Mouse (Mus musculus) megakaryocyte, adult 5-6 weeks (primary cell): Measurements from ENCODE around the gene Abhd10. TPM values are rescaled to one million over a fixed set of nuclear protein-coding genes. Genes with fewer than 3 reads are reported as not detected.
A peak's percentile ranks its signal among the peaks of the same experiment; 100 is the strongest.

ENCODE experiments used
- ATAC-seq: 2 replicates; pipeline ENCODE4 v1.8.0; 2016; ENCODE audit warnings: mild to moderate bottlenecking, inconsistent platforms; ENCODE audit not compliant: poor library complexity, severe bottlenecking
- total RNA-seq, 2 experiments: library from RNA; stranded (forward) in 1 of 2; stranded (reverse) in 1 of 2; fragments of 153-499, 151-499 nt in 1 of 2; fragments of 221-1000, 200-1000 nt in 1 of 2; gene quantifications; 2 replicates each; pipeline versions ENCODE4 v1.2.3 to v1.2.4; 2015 to 2017

Abhd10 gene
- total RNA-seq, 2 experiments from 2014 or later = 20.3 to 21.9 TPM

DNA sequence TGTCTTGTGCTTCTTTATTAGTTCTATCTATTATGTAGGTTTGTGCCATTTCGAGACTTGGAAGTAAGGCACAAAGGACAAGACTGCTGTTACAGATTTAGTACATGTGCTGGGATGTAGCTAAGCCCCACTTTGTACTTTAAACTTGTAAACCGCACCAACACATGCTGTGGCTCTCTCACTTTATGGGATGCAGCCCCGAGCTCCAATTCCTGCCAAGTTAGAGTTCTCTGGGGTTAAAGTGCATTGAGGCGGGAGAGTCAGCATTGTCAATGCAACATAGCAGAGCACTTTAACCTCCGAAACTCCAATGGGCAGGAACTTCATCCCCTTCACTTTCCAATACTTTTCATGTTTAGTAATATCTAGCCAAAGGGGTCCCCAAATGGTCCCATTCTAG lies 13.6 kb downstream of the Abhd10 start:
- ATAC-seq = no peak

DNA sequence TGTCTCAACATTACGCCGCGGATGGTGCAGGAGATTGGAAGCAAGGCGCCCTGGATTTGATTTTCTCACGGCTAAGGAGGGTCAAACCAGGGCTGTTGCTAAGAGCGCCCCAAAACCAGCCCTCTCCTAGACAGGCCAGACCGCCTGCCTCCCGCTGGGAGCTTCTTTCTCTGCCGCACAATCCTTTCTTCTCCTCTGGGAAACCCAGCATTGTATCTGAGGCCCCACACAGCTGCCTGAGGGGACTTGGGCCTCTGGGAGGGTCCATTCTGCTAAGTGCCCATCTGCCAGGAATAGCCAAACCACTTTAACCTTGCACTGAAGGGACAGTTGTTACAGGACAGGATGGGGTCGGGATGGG lies 18.0 kb downstream of the Abhd10 start:
- ATAC-seq = no peak

DNA sequence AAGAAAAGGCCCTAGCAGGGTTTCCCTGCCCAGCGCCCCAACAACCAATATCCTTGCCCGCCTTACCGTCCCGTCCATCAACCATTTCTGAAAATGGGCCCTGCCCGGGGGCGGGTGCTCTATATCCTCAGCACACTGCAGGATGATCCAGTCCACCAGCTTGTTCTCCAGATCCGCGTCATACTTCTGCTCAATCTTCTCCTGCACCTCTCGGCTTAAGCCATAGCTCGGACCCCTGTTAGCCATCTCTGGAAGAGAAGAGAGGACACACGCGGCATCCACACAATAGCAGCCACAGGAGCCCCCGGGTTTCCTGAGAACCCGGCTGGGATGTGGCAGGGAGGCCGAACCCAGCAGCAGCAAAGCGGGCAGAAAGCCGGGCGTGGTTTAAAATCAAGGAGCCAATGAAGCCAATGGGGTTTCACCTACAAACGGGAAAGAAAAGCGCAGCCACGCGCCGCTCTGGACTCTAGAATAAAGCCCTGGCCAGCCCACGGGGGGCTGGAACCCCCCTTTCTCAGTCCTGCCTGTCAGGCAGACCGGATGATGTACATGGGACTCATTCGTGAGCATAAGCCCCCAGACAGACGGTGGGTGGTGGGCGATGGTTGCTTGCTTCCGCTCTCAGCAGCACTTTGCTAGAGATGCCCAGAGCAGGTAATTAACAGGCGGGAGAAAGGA lies 18.6 kb downstream of the Abhd10 start, which contains the start of gene Tagln3:
Tagln3 (minus strand) TSS at position 548 of the 681 bp plus-strand sequence.
- ATAC-seq = no peak

DNA sequence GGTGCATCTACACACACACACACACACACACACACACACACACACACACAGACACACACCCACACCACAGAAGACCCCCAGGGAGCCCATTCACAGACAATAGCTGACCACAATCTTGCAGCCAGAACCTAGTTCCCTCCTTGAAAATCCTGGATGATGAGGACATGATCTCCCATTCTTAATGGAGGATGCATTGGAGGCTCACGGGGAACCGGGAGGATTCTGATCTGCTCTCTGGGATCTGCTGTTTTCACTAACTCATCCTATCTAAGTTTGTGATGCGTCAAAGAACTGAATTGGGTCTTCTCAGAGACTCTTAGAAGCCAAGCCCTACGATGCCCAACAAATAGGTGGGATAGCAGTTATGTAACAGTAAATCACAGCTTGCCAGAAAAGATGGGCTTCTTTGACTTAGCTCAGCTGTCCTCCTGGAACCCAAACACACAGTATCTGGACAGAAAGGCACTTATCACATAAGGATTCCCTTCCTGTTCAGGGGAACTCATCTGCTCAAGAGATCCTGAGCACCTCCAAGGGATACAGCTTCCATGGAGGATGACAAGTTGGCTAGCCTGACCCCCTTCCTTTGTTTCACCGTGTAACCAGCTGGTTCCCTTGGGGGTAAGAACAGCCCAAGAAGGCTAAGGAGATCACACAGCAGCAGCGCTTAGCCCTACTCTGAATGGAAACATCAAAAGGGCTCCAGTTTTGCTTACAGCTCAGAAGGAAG lies 19.4 kb downstream of the Abhd10 start:
- no peak for ATAC-seq

DNA sequence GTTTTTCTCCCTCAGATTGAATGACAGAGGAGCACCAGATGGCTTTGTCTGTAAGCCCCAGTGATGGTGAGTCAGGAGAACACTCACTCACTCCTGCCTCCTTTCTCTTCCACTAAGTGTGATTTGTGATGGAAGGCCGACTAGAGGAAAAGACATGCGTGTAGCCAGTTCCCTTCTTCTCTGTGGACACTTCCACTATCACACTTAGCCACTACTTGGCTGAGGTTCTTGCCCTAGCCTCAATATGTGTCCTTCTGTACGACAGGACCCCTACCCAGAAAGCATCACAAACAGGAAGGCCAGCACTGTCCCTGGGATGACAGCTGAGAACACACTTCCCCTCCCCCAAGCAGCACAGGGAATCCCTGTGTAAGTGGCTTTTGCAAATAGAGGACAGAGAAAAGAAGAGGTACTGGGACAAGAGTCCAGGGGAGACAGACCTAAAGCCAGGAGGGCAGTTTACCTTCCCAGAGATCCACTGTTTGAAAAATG lies 20.2 kb downstream of the Abhd10 start:
- no peak for ATAC-seq

DNA sequence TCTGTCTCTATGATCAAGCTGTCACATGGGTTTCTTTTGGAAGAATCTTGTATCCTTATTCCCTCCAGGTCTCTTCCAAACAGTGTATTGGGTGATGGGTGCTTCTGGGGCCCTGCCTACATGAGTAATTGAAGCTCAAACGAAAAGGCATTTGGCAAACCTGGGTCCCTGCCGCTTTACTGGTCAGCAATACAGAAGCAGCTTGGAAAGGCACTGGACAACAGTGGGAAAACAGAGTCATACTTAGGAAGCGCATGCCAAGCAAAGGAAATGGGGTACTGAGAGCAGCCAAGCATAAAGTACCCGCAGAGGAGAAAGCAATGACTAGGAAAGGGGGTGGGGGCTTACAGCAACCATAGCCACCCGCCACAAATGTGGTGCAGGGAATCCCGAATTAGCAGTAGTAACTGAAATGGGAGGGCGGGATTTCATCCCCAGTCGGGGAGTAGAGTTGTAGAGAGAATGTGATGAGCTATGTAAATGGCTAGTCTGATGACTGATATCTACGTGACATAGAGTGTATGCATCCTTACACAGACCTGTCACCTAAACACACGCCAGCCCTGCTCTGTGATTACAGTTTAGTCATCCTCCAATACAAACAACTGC lies 22.6 kb downstream of the Abhd10 start:
- no peak for ATAC-seq

DNA sequence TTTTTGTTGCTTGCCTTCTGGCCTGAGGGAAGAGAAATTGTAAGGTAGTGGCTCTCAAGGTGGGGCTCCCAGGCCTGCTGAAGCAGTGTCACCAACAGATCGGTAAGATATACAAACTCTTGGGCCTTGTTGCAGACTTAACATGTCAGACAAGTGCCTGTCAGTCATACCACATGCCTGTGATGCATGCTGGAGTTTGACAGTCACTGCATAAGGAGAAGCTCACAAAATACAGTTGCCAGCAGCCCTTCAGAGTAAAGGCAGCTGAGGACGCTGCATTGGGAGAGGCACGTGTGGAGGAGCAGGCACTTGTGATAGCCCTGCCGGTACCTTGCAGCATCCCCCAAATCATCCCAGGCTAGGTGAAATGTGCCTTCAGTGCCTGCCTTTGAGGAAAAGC lies 24.5 kb downstream of the Abhd10 start:
- no peak for ATAC-seq

DNA sequence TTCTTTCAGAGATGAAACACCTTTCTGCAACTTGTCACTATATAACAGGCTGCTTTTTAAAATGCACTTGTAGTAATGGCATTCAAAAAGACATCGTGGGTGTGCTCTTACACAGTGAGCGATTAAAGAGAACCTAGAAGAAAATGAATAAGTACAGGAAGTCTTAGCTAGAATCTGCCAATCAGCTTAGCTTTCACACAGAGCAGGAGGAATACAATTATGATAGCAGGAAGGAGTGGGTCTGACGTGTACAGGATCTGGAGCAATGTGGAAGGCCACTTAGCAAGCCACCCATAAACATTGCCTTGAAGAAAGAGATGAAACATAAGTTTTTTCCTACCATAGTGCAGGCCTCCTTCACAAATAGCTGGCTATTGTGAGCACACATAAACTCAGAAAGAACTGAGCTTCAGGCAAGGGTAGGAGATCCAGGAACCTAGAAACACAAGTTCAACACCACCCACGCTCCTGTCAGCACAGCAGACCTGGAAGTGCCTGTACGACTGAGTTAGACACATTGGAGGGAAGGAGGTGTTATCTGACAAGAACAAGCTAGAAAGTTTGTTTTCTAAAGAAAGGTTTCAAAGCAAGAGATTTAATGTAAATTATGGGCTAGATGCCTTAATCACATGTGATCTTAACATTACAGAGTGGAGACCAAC lies 28.1 kb downstream of the Abhd10 start:
- no peak for ATAC-seq

DNA sequence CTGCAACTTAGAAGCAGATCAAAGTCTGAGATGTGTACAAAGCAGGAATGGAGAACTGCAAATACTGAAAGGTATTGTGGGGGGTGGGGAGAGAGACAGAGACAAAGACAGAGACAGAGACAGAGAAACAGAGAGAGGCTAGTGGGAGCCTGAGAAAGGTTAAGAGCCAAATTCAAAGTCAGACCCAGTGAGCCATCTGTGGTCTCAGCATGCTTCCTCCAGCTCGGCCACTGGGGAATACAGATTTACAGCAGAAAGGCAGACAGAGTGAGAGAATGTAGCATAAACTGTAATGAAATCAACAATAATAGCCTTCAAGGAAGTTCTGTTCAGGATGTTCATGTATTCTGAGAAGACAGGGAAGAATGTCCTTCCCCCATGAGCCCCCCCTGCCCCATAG lies 28.9 kb downstream of the Abhd10 start:
- ATAC-seq = no peak

DNA sequence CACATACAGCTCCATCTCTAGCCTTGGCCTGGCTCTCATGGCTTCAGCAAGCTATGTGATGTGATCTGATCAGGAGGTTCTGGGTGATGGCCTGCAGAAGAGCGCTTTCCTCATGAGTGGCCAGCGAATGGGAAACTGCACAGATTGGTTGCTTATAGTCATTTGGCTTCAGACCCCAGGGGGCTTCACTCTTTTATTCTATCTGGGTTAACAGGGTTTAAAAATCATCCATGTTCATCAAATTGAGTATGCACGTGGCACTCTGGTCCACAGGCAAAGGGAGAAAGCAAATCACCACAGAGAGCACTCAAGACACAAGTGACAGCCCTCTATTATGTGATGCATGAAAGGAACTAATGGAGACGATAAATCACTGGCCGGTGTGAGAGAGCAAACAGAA lies 29.5 kb downstream of the Abhd10 start:
- ATAC-seq = no peak

DNA sequence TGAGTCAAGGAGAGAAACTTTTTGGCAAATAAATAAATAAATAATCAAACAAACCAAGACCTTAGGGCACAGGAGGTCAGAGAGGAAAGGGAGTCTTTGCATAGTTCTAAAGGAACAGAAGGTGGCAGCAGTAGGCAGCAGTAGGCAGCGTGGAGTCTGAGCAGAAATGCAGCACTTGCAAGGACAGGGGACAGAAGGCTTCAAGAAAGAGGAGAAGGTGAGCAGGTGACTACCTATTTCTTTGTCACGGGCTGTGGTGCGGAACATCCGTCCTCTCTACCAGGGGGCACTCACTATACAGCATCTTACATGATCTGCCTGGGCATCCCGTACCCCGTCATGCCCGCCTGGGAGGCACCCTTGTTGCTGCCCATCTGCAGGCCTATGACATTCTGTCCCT lies 31.5 kb downstream of the Abhd10 start:
- no peak for ATAC-seq

DNA sequence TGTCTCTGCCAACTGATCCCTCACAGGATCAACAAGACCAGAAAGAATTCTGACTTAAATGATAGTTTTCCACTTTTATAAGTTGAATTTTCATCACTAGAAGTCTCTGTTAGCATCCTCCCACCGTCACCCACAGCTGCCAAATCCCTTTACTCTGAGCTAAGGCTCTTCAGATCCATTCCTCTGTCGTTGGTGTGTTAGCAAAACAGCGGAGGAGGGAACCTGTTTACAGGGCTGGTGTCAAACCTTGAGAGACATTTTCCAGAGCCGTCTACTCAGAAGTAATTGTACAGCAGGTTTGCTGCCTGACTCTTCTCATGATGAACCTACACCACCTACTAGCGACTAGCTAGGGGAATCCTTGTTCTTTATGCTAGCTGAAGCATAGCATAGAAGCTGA lies 43.5 kb downstream of the Abhd10 start:
- no peak for ATAC-seq

DNA sequence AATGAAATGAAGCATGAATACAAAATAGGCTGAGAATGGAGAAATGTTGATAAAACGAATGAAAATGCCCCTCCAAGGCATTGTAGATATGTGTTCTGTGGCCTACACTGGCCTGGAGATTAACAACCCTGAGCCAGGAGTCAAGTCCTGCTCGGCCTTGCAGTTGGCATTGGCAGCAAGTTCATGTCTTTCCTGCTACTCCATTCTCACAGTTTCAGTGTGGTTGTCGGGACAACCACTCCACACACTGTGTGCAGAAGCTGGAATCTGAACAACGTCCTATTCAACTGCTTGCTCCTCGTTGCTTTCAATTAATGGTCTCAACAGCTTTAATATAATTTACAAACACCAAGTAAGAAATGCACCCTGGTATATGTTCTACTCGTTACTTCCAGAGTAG lies 44.8 kb downstream of the Abhd10 start:
- no peak for ATAC-seq

DNA sequence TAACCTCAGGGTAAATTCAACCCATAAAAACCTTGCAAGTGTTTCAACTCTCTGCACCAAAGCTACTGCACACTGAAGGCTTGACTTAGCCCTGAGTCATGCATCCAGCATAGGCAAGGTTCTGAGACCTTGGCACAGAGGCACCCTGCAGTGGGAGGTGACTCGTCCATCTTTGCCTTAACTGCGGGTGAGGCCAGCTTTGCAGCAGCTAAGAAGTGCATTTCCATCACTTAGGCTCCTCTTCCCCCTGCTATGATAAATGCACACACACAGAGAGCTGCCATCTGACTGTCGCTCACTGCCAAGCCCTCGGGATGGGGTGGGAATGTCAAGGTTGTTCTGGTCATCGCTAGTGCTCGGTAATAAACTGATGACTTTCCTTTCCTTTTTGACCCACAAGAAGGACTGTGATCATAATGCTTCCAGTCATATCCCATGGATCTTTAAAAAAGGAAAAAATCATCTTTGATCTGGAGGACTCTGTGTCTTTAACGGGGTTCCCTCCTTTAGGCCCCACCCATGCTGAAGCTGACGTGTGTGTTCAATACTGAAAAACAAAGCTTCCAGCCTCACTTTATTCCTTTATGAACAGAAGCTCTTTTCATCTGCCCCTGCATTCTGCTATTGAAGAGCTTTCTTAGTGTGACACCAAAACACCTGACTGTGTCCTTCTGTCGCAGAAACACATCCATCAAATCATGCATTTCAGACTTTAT lies 47.2 kb downstream of the Abhd10 start:
- ATAC-seq = no peak

DNA sequence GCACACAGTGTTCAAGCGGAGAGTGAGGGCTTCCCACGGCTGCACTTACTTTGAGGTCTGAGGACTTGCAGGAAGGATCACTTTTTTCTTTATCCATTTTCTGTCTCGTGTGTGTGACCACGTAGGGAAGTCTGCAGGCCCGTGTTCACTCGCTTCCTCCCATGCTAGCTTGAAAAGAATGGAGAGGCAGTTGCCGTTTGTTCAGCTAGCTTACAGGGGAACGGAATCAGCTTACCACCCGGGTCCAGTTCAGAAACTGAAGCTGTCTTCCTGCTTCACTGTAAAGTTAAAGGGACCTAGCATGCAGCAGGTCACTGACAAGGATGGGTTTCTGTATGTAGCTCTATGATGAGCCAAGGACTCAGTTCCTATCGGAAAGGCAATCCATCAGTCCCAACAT lies 49.2 kb downstream of the Abhd10 start, which contains the start of gene Tmprss7:
Tmprss7 (minus strand) TSS at position 101 of the 400 bp plus-strand sequence.
- no peak for ATAC-seq

DNA sequence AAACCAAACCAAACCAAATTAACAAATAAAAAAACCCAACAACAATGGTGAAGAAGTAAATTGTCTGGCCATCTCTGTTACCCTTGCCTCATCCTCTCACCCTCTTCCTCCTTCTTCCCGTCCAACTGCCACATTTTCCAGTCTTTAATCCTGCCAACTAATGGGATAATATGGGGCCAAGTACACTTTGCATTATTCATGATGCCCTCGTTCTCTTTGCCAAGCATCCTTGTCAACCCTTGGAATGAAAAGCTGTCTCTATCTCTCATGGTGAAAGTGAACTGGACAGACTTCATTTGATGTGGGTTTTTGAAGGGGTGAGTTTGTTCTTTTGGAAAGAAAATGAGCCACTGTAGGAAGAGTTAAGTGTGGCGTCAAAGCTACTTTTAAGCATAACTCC lies 49.9 kb downstream of the Abhd10 start:
- no peak for ATAC-seq

DNA sequence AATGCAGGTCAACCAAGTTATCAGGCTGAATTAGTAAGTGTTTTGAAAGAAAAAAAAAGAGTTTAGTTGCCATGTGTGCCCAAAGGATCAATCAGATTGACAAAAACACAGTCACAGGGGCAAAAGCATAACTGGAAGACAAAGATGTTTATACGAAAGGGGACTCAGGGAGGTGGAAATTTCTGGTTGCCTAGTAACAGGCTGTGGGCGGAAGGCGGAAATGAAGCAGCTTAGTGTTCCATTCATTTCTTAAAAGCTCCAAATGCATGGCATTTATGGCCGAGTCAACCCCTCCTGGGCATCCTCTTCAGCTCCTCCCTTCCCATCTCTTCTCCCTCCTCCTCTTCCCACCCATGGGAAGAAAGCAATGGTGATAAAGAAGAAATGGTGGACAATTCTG lies 52.6 kb downstream of the Abhd10 start:
- no peak for ATAC-seq

DNA sequence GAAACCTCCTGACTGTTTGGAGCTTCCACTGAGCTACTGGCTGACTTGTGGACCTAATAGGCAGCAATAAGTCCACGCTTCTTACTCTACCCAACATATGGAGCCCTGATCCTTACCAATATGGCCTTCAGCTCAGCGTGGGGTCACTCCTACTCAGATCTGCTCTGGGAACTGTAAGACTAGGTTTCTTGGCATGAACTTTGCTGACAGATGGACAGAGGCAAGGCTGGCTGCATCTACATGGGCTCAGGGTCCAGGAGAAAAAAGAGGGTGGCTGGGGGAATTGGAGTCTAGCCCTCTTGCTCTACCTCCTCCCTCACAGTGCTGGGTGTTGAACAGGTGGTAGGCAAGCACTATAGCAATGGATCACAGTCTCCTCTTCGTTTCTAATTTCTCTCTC lies 55.9 kb downstream of the Abhd10 start:
- no peak for ATAC-seq

DNA sequence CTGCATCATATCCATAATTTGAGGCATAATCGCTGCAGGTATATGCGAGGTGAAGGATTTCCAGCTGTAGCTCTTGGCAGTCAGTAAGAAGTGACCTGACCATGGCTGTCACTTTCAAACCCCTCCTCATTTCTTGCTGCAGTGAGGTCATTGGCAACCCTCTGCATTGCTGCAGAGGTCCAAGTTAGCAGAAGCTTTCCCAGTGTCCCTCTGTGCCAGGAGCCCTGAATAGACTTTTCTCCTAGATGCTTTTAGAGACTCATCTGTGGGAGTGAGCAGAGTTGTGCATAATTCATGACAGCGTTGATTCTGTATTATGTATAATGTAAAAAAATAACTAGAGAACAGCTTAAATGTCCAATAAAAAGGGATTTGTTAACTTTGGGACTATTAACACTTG lies 57.5 kb downstream of the Abhd10 start:
- ATAC-seq = no peak

DNA sequence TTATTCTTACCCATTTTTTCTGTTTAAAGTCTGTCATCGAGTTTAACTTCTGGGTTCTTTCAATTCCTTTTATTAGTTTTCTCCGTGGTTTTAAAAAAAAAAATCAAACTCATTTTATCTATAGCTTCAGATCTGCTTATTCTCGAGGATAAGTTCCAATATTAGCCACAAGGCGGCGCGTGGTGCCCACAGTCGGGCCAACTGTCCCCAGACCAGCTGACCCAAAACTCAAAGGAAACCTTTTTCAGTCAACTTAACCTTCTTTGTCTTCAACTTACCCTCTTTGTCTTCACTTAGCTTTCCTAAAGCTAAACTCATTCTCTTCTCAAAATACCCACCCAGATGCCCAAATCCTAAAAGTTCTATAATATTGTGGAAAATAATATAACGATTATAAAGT lies 57.9 kb downstream of the Abhd10 start:
- ATAC-seq = peak; percentile 91
